Mouse (Mus musculus) intestine, postnatal 0 days (tissue): ENCODE data around the gene Fam104a. TPM values are rescaled to one million over a fixed set of nuclear protein-coding genes. Genes with fewer than 3 reads are reported as not detected.

Experiments
- ATAC-seq: fragments of 200-750 bp; cut with Nextera tagmentation; 2 replicates; pipeline ENCODE4 v1.8.0; 2017; ENCODE audit warnings: mild to moderate bottlenecking, moderate TSS enrichment, moderate library complexity
- H3K27ac ChIP-seq: fragments of 300-500 bp; sonication (generic); 2 replicates; pipeline ENCODE4 v1.5.1; 2014; ENCODE audit warnings: mild to moderate bottlenecking, low read depth, low read length, moderate library complexity
- H3K27me3 ChIP-seq: fragments of 300-500 bp; sonication (generic); replicated peaks from 2 replicates; pipeline ENCODE4 v1.6.1; 2014; ENCODE audit warnings: low read length, mixed read lengths; ENCODE audit not compliant: control insufficient read depth, insufficient read depth
- H3K36me3 ChIP-seq: fragments of 300-500 bp; sonication (generic); 2 replicates; pipeline ENCODE4 v1.6.1; 2014; ENCODE audit warnings: mild to moderate bottlenecking, moderate library complexity; ENCODE audit not compliant: control insufficient read depth, insufficient read depth
- H3K4me1 ChIP-seq: fragments of 300-500 bp; sonication (generic); replicated peaks from 2 replicates; pipeline ENCODE4 v1.6.1; 2014; ENCODE audit warnings: antibody characterized with exemption, low read length, mixed read lengths; ENCODE audit not compliant: control insufficient read depth, insufficient read depth
- H3K4me2 ChIP-seq: fragments of 300-500 bp; sonication (generic); replicated peaks from 2 replicates; pipeline ENCODE4 v1.6.1; 2014; ENCODE audit warnings: low read depth, mild to moderate bottlenecking, moderate library complexity
- H3K4me3 ChIP-seq: fragments of 300-500 bp; sonication (generic); 2 replicates; pipeline ENCODE4 v1.5.1; 2014; ENCODE audit warnings: low read depth, low read length
- H3K9ac ChIP-seq: fragments of 300-500 bp; sonication (generic); 2 replicates; pipeline ENCODE4 v1.6.1; 2014; ENCODE audit warnings: mild to moderate bottlenecking, low read depth, low read length
- H3K9me3 ChIP-seq: fragments of 300-500 bp; sonication (generic); 2 replicates; pipeline ENCODE4 v1.6.1; 2016; ENCODE audit warnings: mixed run types; ENCODE audit not compliant: control insufficient read depth
- CTCF ChIP-seq: sonication (generic); IDR thresholded peaks from 2 replicates; pipeline ENCODE4 v1.5.1; 2016; ENCODE audit warnings: low read depth, mild to moderate bottlenecking, control low read depth, antibody characterized with exemption, moderate library complexity
- WGBS: fragments of 180-500 bp; shearing (Covaris S2); extraction: QIAGEN DNeasy Blood & Tissue Kit; methylation state at CpG from one replicate; pipeline ENCODE4 v1.1.7; 2014; 5-methylcytosine and 5-hydroxymethylcytosine counted together
- polyA plus RNA-seq: library from polyadenylated mRNA; unstranded; fragments of >200 nt; fragmentation: Nextera tagmentation; extraction: Ambion mirVana; gene quantifications from 2 replicates; pipeline ENCODE4 v1.2.1, GENCODE M21; 2015

Gene Fam104a
- polyA plus RNA-seq, 1 experiment from 2014 or later, result 40.0 TPM

- H3K9me3 ChIP-seq, result no peaks in the 10 kb centered on the region
- H3K4me3 ChIP-seq, result no peak overlapping the region
- no peak overlapping the region for H3K4me2 ChIP-seq
- no peak overlapping the region for H3K9ac ChIP-seq
- no peaks in the 10 kb centered on the region for H3K36me3 ChIP-seq
- no peak overlapping the region for H3K27ac ChIP-seq
- 94% methylated on average over 5 of the region's 5 CpGs for WGBS
- H3K4me1 ChIP-seq, result peaks cover 3% of the 10 kb centered on the region; the same call in 1 of the 2 replicates
- no peak for TF ChIP-seq CTCF
- H3K27me3 ChIP-seq, result no peaks in the 10 kb centered on the region
- no peak for ATAC-seq
These were observed 50.6 kb downstream of the Fam104a start for GRCm38 (mm10) chr11:113633398-113633797.

- peak overlapping the region; percentile 64 for H3K27ac ChIP-seq
- peak; percentile 38; the same call in 1 of the 2 replicates for ATAC-seq
- peak; percentile 52 for TF ChIP-seq CTCF
- H3K4me3 ChIP-seq, result no peak overlapping the region
- no peak overlapping the region for H3K9ac ChIP-seq
- H3K27me3 ChIP-seq, result no peaks in the 10 kb centered on the region
- H3K4me1 ChIP-seq, result peaks cover 3% of the 10 kb centered on the region; the same call in 1 of the 2 replicates
- peak overlapping the region; percentile 57 for H3K4me2 ChIP-seq
- no peaks in the 10 kb centered on the region for H3K36me3 ChIP-seq
- H3K9me3 ChIP-seq, result no peaks in the 10 kb centered on the region
- WGBS, result 47% methylated on average over 7 of the region's 7 CpGs
These were observed 51.7 kb downstream of the Fam104a start for GRCm38 (mm10) chr11:113632303-113632702.

GRCm38 (mm10) chr11:113631862-113632261 is 52.1 kb downstream of the Fam104a start:
- H3K4me2 ChIP-seq, result peak overlapping the region; percentile 57
- WGBS, result 40% methylated on average over 8 of the region's 8 CpGs
- ATAC-seq, result peak; percentile 77

GRCm38 (mm10) chr11:113631302-113631701 is 52.7 kb downstream of the Fam104a start:
- TF ChIP-seq CTCF, result no peak
- no peaks in the 10 kb centered on the region for H3K9me3 ChIP-seq
- H3K4me2 ChIP-seq, result peak overlapping the region; percentile 57
- no peak overlapping the region for H3K27ac ChIP-seq
- H3K4me3 ChIP-seq, result peak overlapping the region; percentile 11; the same call in 1 of the 2 replicates
- H3K27me3 ChIP-seq, result no peaks in the 10 kb centered on the region
- 35% methylated on average over 8 of the region's 8 CpGs for WGBS
- H3K36me3 ChIP-seq, result no peaks in the 10 kb centered on the region
- peaks cover 3% of the 10 kb centered on the region; the same call in 1 of the 2 replicates for H3K4me1 ChIP-seq
- ATAC-seq, result peak; percentile 60; the same call in 1 of the 2 replicates
- H3K9ac ChIP-seq, result no peak overlapping the region

More at GRCm38 (mm10) chr11:113631862-113632261, 52.1 kb downstream of the Fam104a start:
- peaks cover 3% of the 10 kb centered on the region; the same call in 1 of the 2 replicates for H3K4me1 ChIP-seq
- no peaks in the 10 kb centered on the region for H3K27me3 ChIP-seq
- no peaks in the 10 kb centered on the region for H3K36me3 ChIP-seq
- H3K4me3 ChIP-seq, result peak overlapping the region; percentile 11; the same call in 1 of the 2 replicates
- H3K27ac ChIP-seq, result peak overlapping the region; percentile 64
- TF ChIP-seq CTCF, result no peak
- no peak overlapping the region for H3K9ac ChIP-seq
- no peaks in the 10 kb centered on the region for H3K9me3 ChIP-seq

GRCm38 (mm10) chr11:113630642-113631041 is 53.3 kb downstream of the Fam104a start:
- no peak overlapping the region for H3K4me3 ChIP-seq
- H3K4me2 ChIP-seq, result 0 out of 2 replicates have a peak overlapping the region, but pooled peaks have one; percentile 57
- H3K4me1 ChIP-seq, result peaks cover 3% of the 10 kb centered on the region; the same call in 1 of the 2 replicates
- WGBS, result 50% methylated on average over 7 of the region's 7 CpGs
- H3K9me3 ChIP-seq, result no peaks in the 10 kb centered on the region
- no peak overlapping the region for H3K27ac ChIP-seq
- TF ChIP-seq CTCF, result peak; percentile 69
- H3K9ac ChIP-seq, result no peak overlapping the region
- ATAC-seq, result no peak
- H3K36me3 ChIP-seq, result no peaks in the 10 kb centered on the region
- H3K27me3 ChIP-seq, result no peaks in the 10 kb centered on the region

GRCm38 (mm10) chr11:113627785-113628184 is 56.2 kb downstream of the Fam104a start:
- H3K27ac ChIP-seq, result no peak overlapping the region

More at GRCm38 (mm10) chr11:113627785-113628184, 56.2 kb downstream of the Fam104a start:
- H3K9me3 ChIP-seq, result no peaks in the 10 kb centered on the region
- H3K4me1 ChIP-seq, result peaks cover 3% of the 10 kb centered on the region; the same call in 1 of the 2 replicates
- no peak overlapping the region for H3K9ac ChIP-seq
- H3K36me3 ChIP-seq, result no peaks in the 10 kb centered on the region
- H3K27me3 ChIP-seq, result no peaks in the 10 kb centered on the region
- H3K4me2 ChIP-seq, result no peak overlapping the region
- no peak overlapping the region for H3K4me3 ChIP-seq
- 52% methylated on average over 4 of the region's 4 CpGs for WGBS
- peak; percentile 67 for TF ChIP-seq CTCF
- ATAC-seq, result no peak
